Mouse (Mus musculus): ENCODE data around the gene Padi2. TPM values are rescaled to one million over a fixed set of nuclear protein-coding genes. Genes with fewer than 3 reads are reported as not detected.

Gene Padi2
- total and polyA plus RNA-seq, 3 experiments, result 0.04 TPM; not detected in 2

DNA sequence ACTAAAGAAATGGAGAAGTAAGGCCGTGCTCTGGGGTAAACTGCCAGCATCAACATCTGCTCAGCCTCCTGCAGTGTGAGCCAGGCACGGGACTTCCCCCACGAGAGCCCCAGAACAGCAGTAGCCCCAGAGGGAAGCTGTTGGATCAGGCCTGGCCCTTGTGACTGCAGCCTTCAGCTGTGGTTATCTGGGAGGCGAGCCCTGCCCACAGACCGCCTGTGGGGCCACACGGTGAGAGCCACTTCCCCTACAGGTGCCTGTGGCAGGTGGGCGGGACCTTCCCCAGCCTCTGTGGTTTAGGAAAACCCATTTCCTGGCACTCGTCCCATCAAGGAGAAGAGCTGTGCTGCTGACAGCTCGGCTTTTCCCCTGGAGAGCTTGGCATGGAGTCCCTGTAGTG, 77.3 kb downstream of the Padi2 start (continued):
- TF ChIP-seq SIN3A (IDR thresholded peaks at IDR 0.05; ENCODE audit: low read length) (no peak; the same call in 1 of the 2 replicates), ZKSCAN1 (IDR thresholded peaks at IDR 0.05; ENCODE audit: borderline replicate concordance, low read depth, low read length) (no peak), MAZ (IDR thresholded peaks at IDR 0.05; ENCODE audit: low read depth, low read length) (0 out of 2 replicates have a peak, but pooled peaks have one; percentile 66), CTCF (conservative IDR thresholded peaks at IDR 0.05 in 1 of 2, IDR thresholded peaks at IDR 0.05 in 1 of 2; ENCODE audit: low read depth in 2 of 2, low read length in 2 of 2) (no peak), MYC (IDR thresholded peaks at IDR 0.05; ENCODE audit: low read depth, low read length) (peak; percentile 73; the same call in 1 of the 2 replicates), JUN (IDR thresholded peaks at IDR 0.05; ENCODE audit: insufficient read depth, low read depth, low read length) (peak; percentile 19; the same call in 1 of the 2 replicates), ELF1 (IDR thresholded peaks at IDR 0.05; ENCODE audit: low read depth, low read length) (peak; percentile 17; the same call in 1 of the 2 replicates), BHLHE40 (IDR thresholded peaks at IDR 0.05; ENCODE audit: low read depth, low read length) (peak; percentile 100), PAX5 (IDR thresholded peaks at IDR 0.05; ENCODE audit: low read length) (no peak), TCF12 (IDR thresholded peaks at IDR 0.05; ENCODE audit: low read depth, low read length) (peak; percentile 100), ZNF384 (IDR thresholded peaks at IDR 0.05; ENCODE audit: low read depth, low read length) (no peak), KAT2A (IDR thresholded peaks at IDR 0.05; ENCODE audit: insufficient replicate concordance, low read length) (no peak), ETS1 (conservative IDR thresholded peaks at IDR 0.05; ENCODE audit: low read depth, low read length) (peak; percentile 91), UBTF (IDR thresholded peaks at IDR 0.05; ENCODE audit: low read depth, low read length) (peak; percentile 77; the same call in 1 of the 2 replicates)

DNA sequence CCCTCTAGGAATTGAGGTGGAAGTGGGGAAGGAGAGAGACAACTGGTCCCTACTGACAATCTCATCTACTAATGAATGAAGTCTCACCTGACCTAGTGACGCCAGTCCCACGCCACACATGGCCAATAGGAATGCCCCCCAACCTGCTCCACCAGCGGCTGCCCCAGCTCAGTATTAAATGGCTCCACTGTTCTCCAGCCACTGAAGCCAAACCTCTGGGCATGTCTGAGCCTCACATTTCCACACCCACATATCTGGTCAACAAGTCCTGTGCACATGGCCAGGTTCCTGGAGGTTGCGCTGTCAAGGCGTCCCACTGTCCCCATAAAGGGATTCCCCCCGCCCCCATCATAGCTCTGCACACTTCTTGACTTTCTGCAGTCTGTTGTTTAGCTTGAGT, 78.4 kb downstream of the Padi2 start:
- Histone ChIP-seq H3K4me1 (ENCODE audit: control insufficient read depth in 1 of 2, insufficient read depth in 2 of 2) (peaks cover 22 to 51% of the 10 kb centered on the region in 2 experiments), H3K9me3 (replicated peaks; ENCODE audit: low read length) (peaks cover 23% of the 10 kb centered on the region), H3K4me3 (replicated peaks in 1 of 3; ENCODE audit: low read depth in 2 of 3, low read length in 2 of 3, poor library complexity in 1 of 3) (no peak overlapping the region), H3K27me3 (replicated peaks) (peaks cover 3% of the 10 kb centered on the region), H3K36me3 (replicated peaks in 1 of 2; ENCODE audit: control insufficient read depth in 1 of 2, insufficient read depth in 1 of 2, low read length in 1 of 2) (peaks cover 4 to 20% of the 10 kb centered on the region in 2 experiments), H3K4me2 (ENCODE audit: insufficient read depth, low read depth, poor library complexity, severe bottlenecking) (no peak overlapping the region), H3K9ac (ENCODE audit: insufficient read depth, low read depth) (no peak overlapping the region), H3K79me2 (replicated peaks; ENCODE audit: control insufficient read depth, extremely low read depth, insufficient read depth, poor library complexity, severe bottlenecking) (peaks cover 5% of the 10 kb centered on the region; the same call in 1 of the 2 replicates), H3K27ac (ENCODE audit: insufficient read depth, low read depth) (no peak overlapping the region)
- TF ChIP-seq MAZ (IDR thresholded peaks at IDR 0.05; ENCODE audit: low read depth, low read length) (no peak), SMC3 (IDR thresholded peaks at IDR 0.05; ENCODE audit: low read depth, low read length) (no peak), CTCF (conservative IDR thresholded peaks at IDR 0.05 in 1 of 2, IDR thresholded peaks at IDR 0.05 in 1 of 2; ENCODE audit: low read depth in 2 of 2, low read length in 2 of 2) (no peak), ZKSCAN1 (IDR thresholded peaks at IDR 0.05; ENCODE audit: borderline replicate concordance, low read depth, low read length) (no peak), USF1 (IDR thresholded peaks at IDR 0.05; ENCODE audit: low read depth, low read length) (no peak), ZNF384 (IDR thresholded peaks at IDR 0.05; ENCODE audit: low read depth, low read length) (no peak), RCOR1 (conservative IDR thresholded peaks at IDR 0.05; ENCODE audit: low read depth, low read length) (no peak), ELF1 (IDR thresholded peaks at IDR 0.05; ENCODE audit: low read depth, low read length) (no peak), TBP (conservative IDR thresholded peaks at IDR 0.05; ENCODE audit: low read depth, low read length) (no peak), JUN (IDR thresholded peaks at IDR 0.05; ENCODE audit: insufficient read depth, low read depth, low read length) (no peak), POLR2A (IDR thresholded peaks at IDR 0.05; ENCODE audit: low read depth, low read length) (no peak), KAT2A (IDR thresholded peaks at IDR 0.05; ENCODE audit: insufficient replicate concordance, low read length) (no peak), E2F4 (IDR thresholded peaks at IDR 0.05; ENCODE audit: insufficient replicate concordance, low read depth, low read length) (no peak), IRF4 (IDR thresholded peaks at IDR 0.05; ENCODE audit: low read depth, low read length) (no peak)
- no peak for DNase-seq (ENCODE audit: extremely low read depth)
- in situ Hi-C loops (cut with MboI; ENCODE audit: low pct_ligation_motif_present, low pct_unique_long_range_greater_than_20kb, low sequenced_read_pairs), result no loop called here
- dilution Hi-C loops (cut with MboI; ENCODE audit: extremely low pct_ligation_motif_present, extremely low pct_unique_long_range_greater_than_20kb, low sequenced_read_pairs), result no loop called here

Data from CH12.LX (cell line).